Mouse (Mus musculus) left cerebral cortex, postnatal 4 days (tissue): ENCODE data around the gene Gm11037. TPM values are rescaled to one million over a fixed set of nuclear protein-coding genes. Genes with fewer than 3 reads are reported as not detected.

Experiments
- DNase-seq: peaks from one replicate; pipeline ENCODE4 v3.0.0-alpha.2; 2022
- intact Hi-C: fragments of 180-260 bp; cut with DNase I; formaldehyde crosslinking; loops from one replicate; pipeline ENCODE4 v1.15.1; 2025
- total RNA-seq, 2 experiments: library from RNA; stranded (reverse); gene quantifications; 2 replicates each; pipeline ENCODE4 v1.2.3; 2021

Gm11037 gene
- total RNA-seq, 2 experiments from 2014 or later, result not detected

- DNase-seq, result peak; percentile 35
- intact Hi-C loops, result no loop called here
Observed at GRCm38 (mm10) chr2:131178828-131179245, 45.5 kb downstream of the Gm11037 start.

- intact Hi-C loops, result no loop called here
Observed at GRCm38 (mm10) chr2:131179246-131179886, 46.1 kb downstream of the Gm11037 start.

GRCm38 (mm10) chr2:131179990-131180587 is 46.8 kb downstream of the Gm11037 start, which contains the start of gene Cenpb:
Gene Cenpb, minus strand, starts transcription at chr2:131180067.
- DNase-seq, result peak; percentile 88
- intact Hi-C loops, result no loop called here

More at GRCm38 (mm10) chr2:131179246-131179886, 46.1 kb downstream of the Gm11037 start:
- DNase-seq, result peak; percentile 71

Other genes starting within 250 kb of the Gm11037 start
- 100 to 1,000 TPM; 105 to 113 TPM for gene 4930402H24Rik, start 227.1 kb upstream of the Gm11037 start, total RNA-seq
- gene Atrn, start 227.0 kb upstream of the Gm11037 start, total RNA-seq, result 10 to 100 TPM; 87.6 to 89.5 TPM
- 10 to 100 TPM; 23.5 to 23.6 TPM for gene Gfra4, start 90.4 kb upstream of the Gm11037 start, total RNA-seq
- 1 to 10 TPM; 1.0 to 1.4 TPM for gene Adam33, start 69.7 kb upstream of the Gm11037 start, total RNA-seq
- under 1 TPM; 0.56 to 0.85 TPM for gene Siglec1, start 46.7 kb upstream of the Gm11037 start, total RNA-seq
- gene Hspa12b, start 6.2 kb upstream of the Gm11037 start, total RNA-seq, result 1 to 10 TPM; 9.0 to 9.7 TPM
- 10 to 100 TPM; 57.3 to 59.2 TPM for gene 1700037H04Rik, start 26.6 kb downstream of the Gm11037 start, total RNA-seq
- gene Cenpb, start 46.6 kb downstream of the Gm11037 start, total RNA-seq, result 100 to 1,000 TPM; 103 to 108 TPM
- 10 to 100 TPM; 25.1 to 30.1 TPM for gene Cdc25b, start 53.5 kb downstream of the Gm11037 start, total RNA-seq
- 10 to 100 TPM; 25.2 to 31.6 TPM for gene Spef1, start 53.8 kb downstream of the Gm11037 start, total RNA-seq
- 10 to 100 TPM; 17.9 to 18.5 TPM for gene Ap5s1, start 73.6 kb downstream of the Gm11037 start, total RNA-seq
- gene Mavs, start 100.6 kb downstream of the Gm11037 start, total RNA-seq, result 1 to 10 TPM; 4.5 to 4.7 TPM
- gene Pank2, start 129.0 kb downstream of the Gm11037 start, total RNA-seq, result 10 to 100 TPM; 47.6 to 50.8 TPM
- 10 to 100 TPM; 41.1 to 42.8 TPM for gene Rnf24, start 219.4 kb downstream of the Gm11037 start, total RNA-seq